Comparison of ENCODE assay signal across 17 mouse cellular contexts in the genomic region with DNA sequence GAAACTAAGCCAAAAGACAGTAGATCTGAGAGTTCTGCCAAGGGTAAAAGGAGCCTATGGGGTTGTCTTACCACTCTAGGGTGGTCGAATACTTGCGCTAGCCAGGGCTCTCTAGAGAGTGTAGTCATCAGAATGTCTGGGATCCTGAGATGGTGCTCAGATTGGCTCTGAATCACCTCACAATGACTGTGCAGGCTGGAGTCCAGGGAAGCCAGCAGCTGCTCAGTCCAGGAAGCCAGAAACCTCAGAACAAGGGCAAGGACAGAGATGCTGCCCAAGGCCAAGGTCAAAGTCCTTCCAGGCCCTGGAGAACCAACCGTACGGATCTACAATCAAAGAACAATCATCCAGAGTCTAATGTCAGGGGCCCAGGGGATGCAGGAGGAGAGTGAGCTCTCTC. TPM values are rescaled to one million over a fixed set of nuclear protein-coding genes. Genes with fewer than 3 reads are reported as not detected.
A peak's percentile ranks its signal among the peaks of the same experiment; 100 is the strongest.
DNase-seq lines count a peak whose midpoint lies in the region; ATAC-seq lines count a peak whose summit lies in the region.
"Had no signal": no experiment of that assay in that cellular context is flagged by ENCODE, and none has a peak within 500 bp of the region (broad histone marks: within the 10 kb centered on the region; RNA-seq: fewer than 3 reads in every experiment).

No protein-coding gene starts in this region.

- H3K4me3 ChIP-seq in kidney, embryonic 14.5 days (ENCODE audit: low read length): no peak overlapping the region
- H3K4me3 ChIP-seq: heart, adult 2 months; hindbrain, embryonic 12.5 days; midbrain, embryonic 13.5 days had no signal

- no peaks in the 10 kb centered on the region for H3K9me3 ChIP-seq in kidney, embryonic 14.5 days (ENCODE audit: control insufficient read depth, low read length)
- H3K9me3 ChIP-seq: hindbrain, embryonic 12.5 days had no signal

- H3K36me3 ChIP-seq in kidney, embryonic 14.5 days (ENCODE audit: control insufficient read depth, insufficient read depth, low read length): no peaks in the 10 kb centered on the region
- H3K36me3 ChIP-seq: hindbrain, embryonic 12.5 days; midbrain, embryonic 13.5 days had no signal

- ATAC-seq in erythroblast, adult 5-6 weeks (replicated peaks; ENCODE audit: low FRiP score, poor library complexity, severe bottlenecking): no peak
- no peak for ATAC-seq in kidney, embryonic 14.5 days (ENCODE audit: low FRiP score, low TSS enrichment)
- ATAC-seq: intestine, postnatal 0 days; midbrain, embryonic 13.5 days had no signal

- peak; percentile 85 to 88 for DNase-seq in adrenal gland, adult (ENCODE audit: inconsistent age in 2 of 2, low spot score in 1 of 2)
- no peak for DNase-seq in adrenal gland, postnatal 4 days (ENCODE audit: low spot score in 2 of 2)
- peak; percentile 65 for DNase-seq in 416B (ENCODE audit: low read depth)
- peak; percentile 75 to 77 for DNase-seq in adrenal gland, postnatal 36 days
- peak; percentile 44 to 49 for DNase-seq in cerebellum, postnatal 14 days
- DNase-seq in spleen, postnatal 14 days (ENCODE audit: low spot score in 2 of 2): no peak
- DNase-seq: heart, adult 2 months; kidney, postnatal 25 days; lung, adult 2 months; lung, postnatal 4 days; right cerebral cortex, postnatal 14 days; thymus, adult 18-20 months had no signal

- no peaks in the 10 kb centered on the region for H3K27me3 ChIP-seq in kidney, embryonic 14.5 days (ENCODE audit: control insufficient read depth, insufficient read depth, low read length)

- no peak overlapping the region for H3K27ac ChIP-seq in kidney, embryonic 14.5 days (ENCODE audit: low read depth, low read length)
- H3K27ac ChIP-seq: heart, adult 2 months; hindbrain, embryonic 12.5 days; midbrain, embryonic 13.5 days had no signal

- no peak overlapping the region for H3K9ac ChIP-seq in kidney, embryonic 14.5 days (ENCODE audit: low read depth, low read length)
- H3K9ac ChIP-seq: hindbrain, embryonic 12.5 days; midbrain, embryonic 13.5 days had no signal

- H3K4me2 ChIP-seq in kidney, embryonic 14.5 days (replicated peaks; ENCODE audit: low read depth, low read length): no peak overlapping the region
- H3K4me2 ChIP-seq: hindbrain, embryonic 12.5 days; midbrain, embryonic 13.5 days had no signal

- no peaks in the 10 kb centered on the region for H3K4me1 ChIP-seq in kidney, embryonic 14.5 days (ENCODE audit: control insufficient read depth, insufficient read depth, low read length)
- H3K4me1 ChIP-seq: hindbrain, embryonic 12.5 days; midbrain, embryonic 13.5 days had no signal

- 92% methylated on average over 4 of the region's 4 CpGs for WGBS in kidney, embryonic 14.5 days

RNA-seq across cellular contexts. Expression of gene Rsl24d1, which starts 52.4 kb away (rescaled TPM):
- total RNA-seq in adrenal gland, postnatal 4 days (2021): 10 to 100 TPM; 71.7 to 73.9 TPM
- total RNA-seq in adrenal gland, postnatal 36 days (2021): 10 to 100 TPM; 63.9 to 73.6 TPM
- total RNA-seq in erythroblast, adult 5-6 weeks (2015; ENCODE audit: low replicate concordance): 18.3 and 26.1 TPM in 2 replicates
- total RNA-seq in erythroblast, adult 5-6 weeks (2017; ENCODE audit: low replicate concordance): 13.4 and 34.7 TPM in 2 replicates
- 149 and 176 TPM in 2 replicates for polyA plus RNA-seq in kidney, embryonic 14.5 days (2014; fragmentation: Nextera tagmentation; extraction: Ambion mirVana)

Comparison
In these comparisons a context has a peak if more than half of its experiments do, and no peak if none do; other contexts are left out.
1. DNase-seq: peak in adrenal gland, adult (2 of 2), 416B (single experiment), adrenal gland, postnatal 36 days (2 of 2) and cerebellum, postnatal 14 days (2 of 2); none in adrenal gland, postnatal 4 days (0 of 2) and spleen, postnatal 14 days (0 of 2).